Mouse (Mus musculus) adrenal gland, postnatal 36 days (tissue): ENCODE data around the gene Ctnna3. TPM values are rescaled to one million over a fixed set of nuclear protein-coding genes. Genes with fewer than 3 reads are reported as not detected.
"Not testable (repeated sequence)": the region's sequence is repeated elsewhere in the genome, so short reads cannot be mapped to it uniquely, and the experiment has no call there.

Source experiments
- DNase-seq, 2 experiments: peaks; one replicate each; pipeline ENCODE4 v3.0.0; 2021; ENCODE audit warnings: mixed read lengths in 1 of 2
- total RNA-seq, 2 experiments: library from RNA; stranded (reverse); gene quantifications; 2 replicates each; pipeline ENCODE4 v1.2.3; 2021

The Ctnna3 gene
- total RNA-seq, 2 experiments from 2014 or later: 0.63 to 1.1 TPM

DNA sequence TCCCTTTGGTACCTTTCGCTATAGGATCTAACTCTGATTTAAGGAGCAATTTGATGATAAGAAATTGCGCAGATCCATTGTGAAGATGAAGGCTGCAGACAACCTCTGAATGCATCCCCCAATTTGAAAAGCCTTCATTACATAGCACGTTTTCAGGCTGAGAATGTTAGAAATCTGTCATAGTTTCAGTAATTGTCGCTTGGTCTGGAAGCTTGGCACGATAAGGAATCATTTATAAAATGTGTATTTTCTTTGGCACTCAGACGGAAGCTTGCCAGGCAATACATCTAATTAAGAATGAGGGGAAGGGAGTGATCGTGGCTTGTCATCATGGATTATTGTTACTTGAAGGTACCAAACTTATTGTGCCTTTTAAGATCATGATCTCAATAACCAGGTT is 1511.1 kb downstream of the Ctnna3 start:
- DNase-seq: no peak

GRCm38 (mm10) chr10:64958391-64958790 is 1528.5 kb downstream of the Ctnna3 start:
- peak in 1 of 2 experiments; percentile 8 for DNase-seq

DNA sequence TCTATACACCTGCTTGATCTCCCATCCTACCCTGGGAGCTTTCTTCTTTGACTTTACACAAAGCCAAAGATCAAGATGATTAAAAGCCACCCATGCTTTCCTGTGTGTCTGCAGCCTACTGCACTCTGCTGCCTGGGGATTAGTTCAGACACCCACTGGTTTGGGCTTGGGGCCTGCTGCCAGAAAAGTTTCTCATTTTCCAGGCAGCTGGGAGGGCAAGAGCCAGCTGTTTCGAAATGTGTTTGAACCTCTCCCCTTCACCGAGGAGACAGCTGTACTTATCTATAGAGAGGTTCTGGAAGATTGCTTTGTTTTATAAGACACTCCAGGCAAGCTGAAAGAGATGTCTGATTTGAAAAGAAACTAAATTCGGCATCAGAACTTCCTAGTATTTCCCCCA is 1563.0 kb downstream of the Ctnna3 start:
- DNase-seq: no peak

GRCm38 (mm10) chr10:65013525-65013924 is 1583.6 kb downstream of the Ctnna3 start:
- no peak for DNase-seq

- DNase-seq: no peak
These were observed 1592.8 kb downstream of the Ctnna3 start for GRCm38 (mm10) chr10:65022667-65023066.

- not testable (repeated sequence) for DNase-seq
These were observed 1603.6 kb downstream of the Ctnna3 start for GRCm38 (mm10) chr10:65033516-65033915.

Other genes with a start within 250 kb of the Ctnna3 start
- under 1 TPM; 0.46 to 0.59 TPM for gene Mypn, start 226.1 kb upstream of the Ctnna3 start, total RNA-seq
- gene Herc4, start 186.3 kb upstream of the Ctnna3 start, total RNA-seq: 100 to 1,000 TPM; 148 to 204 TPM
- 10 to 100 TPM; 19.1 to 21.4 TPM for gene Sirt1, start 48.4 kb upstream of the Ctnna3 start, total RNA-seq
- gene Dnajc12, start 47.7 kb upstream of the Ctnna3 start, total RNA-seq: 10 to 100 TPM; 16.0 to 19.1 TPM
- gene Gm7075, start 8.3 kb upstream of the Ctnna3 start, total RNA-seq: not detected